Mouse (Mus musculus): ENCODE measurements around the gene Fgf2.

Fgf2 gene

DNA sequence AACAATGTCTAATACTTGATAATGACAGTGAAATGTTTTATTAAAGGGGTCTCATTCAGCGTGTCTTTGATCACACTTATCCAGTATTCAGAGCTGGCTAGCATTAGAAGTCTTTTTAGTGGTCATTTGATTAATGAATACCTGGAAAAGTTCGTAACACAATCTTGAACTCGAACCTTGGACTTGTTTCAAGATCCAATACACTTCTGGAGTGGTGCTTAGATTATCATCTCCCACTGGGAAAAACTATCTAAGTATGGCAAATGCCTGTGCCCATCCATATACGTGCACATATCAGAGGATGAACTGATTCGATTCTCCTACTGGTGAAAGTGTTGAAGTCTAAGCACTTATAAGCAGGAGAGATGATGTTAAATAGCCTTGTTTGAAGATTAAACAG is 70.2 kb downstream of the Fgf2 start:
- no peak for DNase-seq (ENCODE audit: low spot score)

GRCm38 (mm10) chr3:37418961-37419457 is 70.9 kb downstream of the Fgf2 start:
- no peak for DNase-seq (ENCODE audit: low spot score)

- peak; percentile 98 for DNase-seq (ENCODE audit: low spot score)
Measured at GRCm38 (mm10) chr3:37419458-37419991, 71.4 kb downstream of the Fgf2 start, which contains the start of gene Spata5. TSS of gene Spata5 (plus strand) at chr3:37419896.

- peak; percentile 91 for DNase-seq (ENCODE audit: low spot score)
Measured at GRCm38 (mm10) chr3:37420072-37420471, 71.9 kb downstream of the Fgf2 start, which contains the start of gene Nudt6. TSS of gene Nudt6 (minus strand) at chr3:37420211.

DNA sequence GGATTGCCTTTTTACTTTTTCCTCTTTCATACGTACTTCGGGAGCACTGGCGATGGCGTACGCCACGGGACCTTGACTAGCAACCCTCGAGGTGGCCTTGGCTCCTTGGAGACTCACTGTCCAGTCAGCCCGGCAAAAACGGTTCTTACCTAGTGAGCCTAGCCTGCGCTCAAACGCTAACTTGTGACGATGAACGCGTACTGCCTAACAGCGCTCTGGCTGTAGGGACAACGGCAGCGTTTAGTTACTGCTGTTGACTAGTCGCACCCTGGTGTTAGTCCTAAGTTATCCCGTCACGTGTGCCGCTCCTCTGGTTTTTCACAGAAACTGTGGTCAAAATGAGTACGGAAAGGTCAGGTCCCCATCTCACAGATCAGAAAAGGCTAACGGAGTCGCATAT is 72.5 kb downstream of the Fgf2 start:
- DNase-seq (ENCODE audit: low spot score), result no peak

GRCm38 (mm10) chr3:37421179-37421578 is 73.0 kb downstream of the Fgf2 start:
- DNase-seq (ENCODE audit: low spot score), result no peak

DNA sequence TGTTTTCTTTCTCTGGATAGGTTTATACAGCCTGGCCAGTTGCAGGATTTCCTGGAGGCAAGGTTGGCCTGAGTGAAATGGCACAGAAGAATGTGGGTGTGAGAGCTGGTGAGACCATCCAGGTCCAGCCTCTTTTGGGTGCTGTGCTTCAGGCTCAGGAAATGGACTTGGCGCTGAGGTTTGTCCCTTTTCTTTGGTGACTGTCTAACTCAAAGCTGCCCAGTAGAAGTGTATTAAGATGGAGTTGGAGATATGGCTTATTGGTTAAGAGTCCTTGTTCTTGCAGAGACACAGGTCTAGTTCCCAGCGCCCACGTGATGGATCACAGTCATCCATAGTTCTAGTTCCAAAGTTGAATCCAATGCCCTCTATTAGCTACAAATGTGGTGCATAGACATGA is 77.9 kb downstream of the Fgf2 start:
- DNase-seq (ENCODE audit: low spot score), result no peak

DNA sequence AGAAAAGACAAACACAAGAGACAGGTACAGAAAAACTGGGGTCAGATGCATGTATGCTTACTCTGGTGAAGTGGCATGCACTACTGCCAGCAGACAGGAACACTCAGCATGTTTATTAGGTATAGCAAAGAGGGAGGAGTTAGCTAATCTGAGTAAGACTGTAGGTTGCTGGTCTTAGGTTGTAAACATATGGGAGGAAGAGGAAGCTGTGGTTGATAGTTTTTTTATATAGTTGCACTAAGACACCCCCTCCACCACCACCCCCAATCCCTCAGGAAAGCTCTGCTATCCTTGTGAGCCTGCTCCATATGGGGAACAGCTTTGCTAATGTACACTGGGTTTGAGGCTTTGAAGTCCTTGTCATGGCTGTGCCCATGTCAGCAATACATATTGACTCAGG is 82.2 kb downstream of the Fgf2 start:
- no peak for DNase-seq (ENCODE audit: low spot score)

DNA sequence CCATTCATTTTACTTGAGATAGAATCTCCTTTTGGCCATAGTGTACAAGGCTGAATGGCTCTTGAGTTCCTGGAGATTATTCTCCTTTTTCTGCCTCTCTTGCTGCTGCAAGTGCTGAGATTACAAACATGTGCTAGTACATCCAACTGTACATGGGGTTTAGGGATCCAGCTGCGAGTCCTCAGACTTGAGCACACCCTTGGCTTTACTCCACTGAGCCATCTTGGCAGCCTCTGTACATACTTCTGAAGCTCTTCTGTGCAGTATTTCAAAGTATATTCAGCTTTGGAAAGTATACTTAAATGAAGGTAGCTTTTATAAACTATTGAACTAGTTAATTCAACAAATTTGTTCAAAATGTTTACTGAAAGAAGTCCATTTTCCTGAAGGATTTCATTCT is 91.6 kb downstream of the Fgf2 start:
- DNase-seq (ENCODE audit: low spot score), result no peak

- DNase-seq (ENCODE audit: low spot score), result no peak
Measured at GRCm38 (mm10) chr3:37443409-37443808, 95.3 kb downstream of the Fgf2 start.

DNA sequence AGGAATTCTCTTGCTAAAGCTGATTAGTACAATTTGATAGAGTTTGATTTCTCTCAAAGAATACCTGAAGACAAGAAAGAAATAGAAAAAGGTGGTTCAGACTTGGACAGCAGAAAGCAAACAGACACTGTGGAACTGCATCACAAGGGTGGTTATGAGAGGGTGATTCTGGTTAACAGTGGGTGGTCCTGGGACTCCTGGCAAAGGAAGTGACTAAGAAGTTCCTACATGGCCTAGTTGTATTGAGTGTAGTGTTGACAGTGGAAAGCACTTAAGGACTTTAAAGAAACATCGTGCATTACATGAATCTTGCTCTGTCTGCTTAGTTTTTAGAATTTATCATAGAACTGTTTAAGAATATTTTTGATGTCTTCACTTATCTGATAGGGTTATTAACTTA is 107.8 kb downstream of the Fgf2 start:
- DNase-seq (ENCODE audit: low spot score), result no peak
